In the genomic region with DNA sequence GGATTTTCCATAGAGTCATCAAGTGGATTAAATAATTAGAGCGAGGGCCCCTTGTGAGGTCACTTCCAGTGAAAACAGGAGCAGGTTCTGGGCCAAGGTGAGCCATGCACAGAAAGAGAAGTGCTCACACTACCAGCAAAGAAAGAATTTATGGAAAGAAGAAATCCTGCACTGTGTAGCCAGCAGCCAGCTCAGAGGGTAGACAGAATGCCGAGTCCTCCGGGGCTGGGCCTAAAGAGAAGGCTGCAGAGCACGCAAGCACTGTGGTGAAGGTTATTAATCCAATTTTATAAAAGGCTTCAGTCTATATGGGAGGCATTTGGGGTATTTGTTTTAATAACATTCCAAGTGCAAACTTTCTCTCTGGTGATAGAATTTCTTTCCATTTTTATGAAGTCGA, we compare ENCODE assay signal across 17 mouse cellular contexts.
"Had no signal": no experiment of that assay in that cellular context is flagged by ENCODE, and none has a peak within 500 bp of the region (broad histone marks: within the 10 kb centered on the region; RNA-seq: fewer than 3 reads in every experiment).

No protein-coding gene starts in this region.

- H3K4me2 ChIP-seq: lung, embryonic 14.5 days; midbrain, embryonic 12.5 days; neural tube, embryonic 13.5 days; neural tube, embryonic 15.5 days had no signal

- H3K9me3 ChIP-seq: midbrain, embryonic 10.5 days; midbrain, embryonic 12.5 days; neural tube, embryonic 13.5 days; neural tube, embryonic 15.5 days had no signal

- H3K27me3 ChIP-seq: midbrain, embryonic 12.5 days; neural tube, embryonic 13.5 days; neural tube, embryonic 15.5 days had no signal

- H3K27ac ChIP-seq: midbrain, embryonic 10.5 days; midbrain, embryonic 12.5 days; neural tube, embryonic 13.5 days; neural tube, embryonic 15.5 days had no signal

- H3K4me3 ChIP-seq: midbrain, embryonic 10.5 days; midbrain, embryonic 12.5 days; myocyte; neural tube, embryonic 13.5 days; neural tube, embryonic 15.5 days had no signal

- H3K9ac ChIP-seq: lung, embryonic 14.5 days; midbrain, embryonic 12.5 days; neural tube, embryonic 13.5 days; neural tube, embryonic 15.5 days had no signal

- H3K36me3 ChIP-seq: midbrain, embryonic 10.5 days; midbrain, embryonic 12.5 days; neural tube, embryonic 13.5 days; neural tube, embryonic 15.5 days had no signal

- DNase-seq: lung, adult 18-20 months; lung, embryonic 14.5 days; lung, postnatal 10 days; lung, postnatal 4 days; midbrain, embryonic 14.5 days; right cerebral cortex, adult 18-20 months; right cerebral cortex, postnatal 25 days; right cerebral cortex, postnatal 4 days; spleen, adult 18-20 months; thymus, adult 18-20 months; thymus, postnatal 14 days; thymus, postnatal 36 days had no signal
